Mouse (Mus musculus) liver, adult 2 months (tissue): ENCODE measurements at regions not wholly inside any gene's neighbourhood (a gene's known extent, or its start where the extent isn't known, plus 50 kb on each side); places are given as distances from the start of the nearest gene placed in this dataset.

Source experiments
- CTCF ChIP-seq: fragments of 200-500 bp; IDR thresholded peaks from 2 replicates; pipeline ENCODE4 v1.5.1; 2011; ENCODE audit warnings: low read depth, low read length, control low read depth
- POLR2A ChIP-seq: fragments of 200-500 bp; IDR thresholded peaks from 2 replicates; pipeline ENCODE4 v1.6.1; 2011; ENCODE audit warnings: low read length, control low read depth; ENCODE audit not compliant: insufficient read depth; ENCODE audit errors: extremely low read depth

DNA sequence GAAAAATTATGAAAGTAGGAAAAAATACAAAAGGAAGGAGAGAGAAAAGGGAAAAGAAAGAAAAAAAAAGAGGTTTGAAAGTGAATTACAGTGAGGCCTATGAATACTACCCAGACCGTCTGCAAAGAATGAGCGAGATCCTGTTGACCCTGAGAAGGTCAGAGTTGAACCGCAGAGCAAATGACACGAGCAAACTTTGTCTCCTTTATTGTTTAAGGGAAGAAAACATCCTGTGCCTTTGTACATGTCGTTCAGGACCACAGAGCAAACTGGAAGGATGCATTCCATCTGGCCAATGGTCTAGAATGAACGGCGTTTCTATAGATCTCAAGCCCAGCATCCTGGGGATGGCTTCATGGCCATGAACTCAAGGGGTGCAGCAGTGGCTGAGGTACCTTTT is 270.6 kb upstream of the Zfp637 start:
- no peak for TF ChIP-seq CTCF
- TF ChIP-seq POLR2A: no peak
